Mouse (Mus musculus): Measurements from ENCODE around the gene Hes5. TPM values are rescaled to one million over a fixed set of nuclear protein-coding genes. Genes with fewer than 3 reads are reported as not detected.

The Hes5 gene
- polyA plus RNA-seq, 2 experiments, result 0.04 TPM; not detected in 1

DNA sequence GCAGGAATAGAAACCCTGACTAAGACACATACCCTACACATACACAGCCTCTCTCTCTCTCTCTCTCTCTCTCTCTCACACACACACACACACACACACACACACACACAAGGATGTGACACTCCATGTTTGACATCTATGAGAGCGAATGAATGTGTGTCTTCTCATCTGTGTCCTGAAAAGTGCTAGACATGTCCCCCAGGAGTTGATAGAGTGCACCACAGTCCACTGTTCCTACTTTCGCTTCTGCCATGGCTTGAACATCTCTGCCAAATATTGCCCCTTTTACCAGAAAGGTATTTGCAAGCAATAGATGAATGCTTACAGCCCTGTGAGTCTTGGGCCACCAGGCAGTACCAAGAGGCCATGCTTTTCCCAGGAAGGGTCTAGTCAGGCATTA lies 20.6 kb upstream of the Hes5 start:
- no peak for DNase-seq (ENCODE audit: low read depth in 3 of 3, low spot score in 3 of 3)
- Histone ChIP-seq H3K27ac (no peak overlapping the region), H3K36me3 (replicated peaks; ENCODE audit: control insufficient read depth, insufficient read depth, low read depth) (no peaks in the 10 kb centered on the region), H3K4me1 (replicated peaks; ENCODE audit: control insufficient read depth in 2 of 2, insufficient read depth in 2 of 2, low read length in 1 of 2) (peaks cover 5 to 6% of the 10 kb centered on the region in 2 experiments), H3K4me3 (ENCODE audit: insufficient read depth in 1 of 2, low read depth in 2 of 2, low read length in 2 of 2) (no peak overlapping the region), H3K27me3 (ENCODE audit: control insufficient read depth, insufficient read depth, low read length) (no peaks in the 10 kb centered on the region; the same call in 1 of the 2 replicates), H3K9me3 (ENCODE audit: control insufficient read depth, low read length) (no peaks in the 10 kb centered on the region), H3K4me2 (ENCODE audit: low read depth) (no peak overlapping the region), H3K9ac (replicated peaks) (no peak overlapping the region)
- 68% methylated on average over 2 of the region's 2 CpGs for WGBS (ENCODE audit: insufficient replicate concordance)
- ATAC-seq (ENCODE audit: insufficient read depth), result no peak
- TF ChIP-seq EP300 (IDR thresholded peaks at IDR 0.05; ENCODE audit: low read depth) (no peak), CTCF (IDR thresholded peaks at IDR 0.05; ENCODE audit: low read depth) (no peak)

DNA sequence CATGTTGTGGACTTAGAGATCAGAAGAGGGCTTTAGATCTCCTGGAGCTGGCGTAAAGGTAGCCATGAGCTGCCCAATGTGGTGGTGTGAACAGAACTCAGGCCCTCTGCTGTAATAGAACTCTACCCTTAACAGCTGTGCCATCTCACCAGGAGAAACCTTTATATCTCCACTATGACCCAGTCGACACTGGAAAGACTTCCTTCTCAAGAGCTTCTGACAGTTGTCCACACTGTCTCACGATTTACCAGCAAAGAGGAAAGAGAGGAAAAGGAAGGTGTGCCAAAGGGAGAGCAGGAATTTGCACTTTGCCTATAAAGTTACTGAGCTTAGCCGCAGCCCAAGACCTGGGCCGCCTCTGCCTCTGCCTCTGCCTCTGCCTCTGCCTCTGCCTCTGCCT lies 18.9 kb upstream of the Hes5 start:
- 77% methylated on average over 5 of the region's 5 CpGs for WGBS (ENCODE audit: insufficient replicate concordance)
- no peak overlapping the region for H3K4me2 ChIP-seq (ENCODE audit: low read depth)
- H3K4me3 ChIP-seq (ENCODE audit: insufficient read depth in 1 of 2, low read depth in 2 of 2, low read length in 2 of 2), result no peak overlapping the region
- peaks cover 5 to 7% of the 10 kb centered on the region in 2 experiments for H3K4me1 ChIP-seq (replicated peaks; ENCODE audit: control insufficient read depth in 2 of 2, insufficient read depth in 2 of 2, low read length in 1 of 2)
- DNase-seq (ENCODE audit: low read depth in 3 of 3, low spot score in 3 of 3), result no peak
- no peak overlapping the region for H3K27ac ChIP-seq
- ATAC-seq (ENCODE audit: insufficient read depth), result no peak
- H3K27me3 ChIP-seq (ENCODE audit: control insufficient read depth, insufficient read depth, low read length), result peaks cover 4% of the 10 kb centered on the region
- no peaks in the 10 kb centered on the region for H3K9me3 ChIP-seq (ENCODE audit: control insufficient read depth, low read length)
- no peak overlapping the region for H3K9ac ChIP-seq (replicated peaks)
- TF ChIP-seq CTCF (IDR thresholded peaks at IDR 0.05; ENCODE audit: low read depth) (no peak), EP300 (IDR thresholded peaks at IDR 0.05; ENCODE audit: low read depth) (no peak)
- no peaks in the 10 kb centered on the region for H3K36me3 ChIP-seq (replicated peaks; ENCODE audit: control insufficient read depth, insufficient read depth, low read depth)

- Histone ChIP-seq H3K27me3 (ENCODE audit: control insufficient read depth, insufficient read depth, low read length) (peaks cover 4% of the 10 kb centered on the region), H3K36me3 (replicated peaks; ENCODE audit: control insufficient read depth, insufficient read depth, low read depth) (no peaks in the 10 kb centered on the region), H3K4me3 (ENCODE audit: insufficient read depth in 1 of 2, low read depth in 2 of 2, low read length in 2 of 2) (no peak overlapping the region), H3K9ac (replicated peaks) (no peak overlapping the region), H3K9me3 (ENCODE audit: control insufficient read depth, low read length) (no peaks in the 10 kb centered on the region), H3K27ac (no peak overlapping the region), H3K4me2 (ENCODE audit: low read depth) (no peak overlapping the region), H3K4me1 (replicated peaks; ENCODE audit: control insufficient read depth in 2 of 2, insufficient read depth in 2 of 2, low read length in 1 of 2) (peaks cover 5 to 7% of the 10 kb centered on the region in 2 experiments)
- no peak for DNase-seq (ENCODE audit: low read depth in 3 of 3, low spot score in 3 of 3)
- 75% methylated on average over 10 of the region's 10 CpGs for WGBS (ENCODE audit: insufficient replicate concordance)
- no peak for TF ChIP-seq CTCF (IDR thresholded peaks at IDR 0.05; ENCODE audit: low read depth)
- TF ChIP-seq EP300 (IDR thresholded peaks at IDR 0.05; ENCODE audit: low read depth), result no peak
- no peak for ATAC-seq (ENCODE audit: insufficient read depth)
Observed at GRCm38 (mm10) chr4:154942632-154943322, 17.9 kb upstream of the Hes5 start.

DNA sequence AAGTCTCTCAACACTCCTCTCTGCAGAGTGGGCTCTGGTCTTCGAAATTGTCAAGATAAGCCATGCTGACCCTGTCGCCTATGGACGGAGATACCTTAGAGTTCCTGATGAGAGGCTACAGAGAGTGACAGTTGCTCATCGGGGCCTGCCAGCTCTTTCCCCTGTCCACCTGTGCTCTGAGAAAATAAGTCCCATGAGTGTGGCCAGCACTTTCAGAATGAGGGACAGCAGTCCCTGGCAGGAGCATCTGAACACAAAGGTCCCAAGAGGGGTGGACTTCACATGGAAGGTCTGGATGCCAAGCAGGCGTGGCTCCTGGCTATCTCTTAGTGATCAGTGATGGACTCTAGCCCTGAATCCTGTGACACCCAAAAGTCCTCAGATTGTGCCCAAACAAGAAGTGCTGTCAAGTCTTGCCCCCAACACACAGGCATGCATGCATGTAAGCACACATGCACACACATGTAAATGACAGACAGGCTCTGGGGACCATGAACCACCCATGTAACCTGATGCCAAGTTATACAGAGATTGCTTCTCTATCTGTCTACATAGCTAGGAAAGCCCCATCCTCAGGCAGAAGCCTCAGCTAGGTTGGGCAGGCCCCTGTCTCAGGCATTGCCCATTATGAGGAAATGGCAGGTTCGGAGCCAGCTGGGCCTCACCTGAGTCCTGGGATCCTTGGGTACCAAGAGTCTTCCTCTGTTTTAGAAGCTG lies 17.2 kb upstream of the Hes5 start:
- 71% methylated on average over 6 of the region's 6 CpGs for WGBS (ENCODE audit: insufficient replicate concordance)
- ATAC-seq (ENCODE audit: insufficient read depth) (no peak), DNase-seq (ENCODE audit: low read depth in 3 of 3, low spot score in 3 of 3) (no peak)
- no peak overlapping the region for H3K4me3 ChIP-seq (ENCODE audit: insufficient read depth in 1 of 2, low read depth in 2 of 2, low read length in 2 of 2)
- TF ChIP-seq CTCF (IDR thresholded peaks at IDR 0.05; ENCODE audit: low read depth) (no peak), EP300 (IDR thresholded peaks at IDR 0.05; ENCODE audit: low read depth) (no peak)
- peaks cover 8% of the 10 kb centered on the region for H3K27me3 ChIP-seq (ENCODE audit: control insufficient read depth, insufficient read depth, low read length)
- H3K27ac ChIP-seq, result peak overlapping the region; percentile 44
- H3K9ac ChIP-seq (replicated peaks), result peak overlapping the region; percentile 34
- no peaks in the 10 kb centered on the region for H3K36me3 ChIP-seq (replicated peaks; ENCODE audit: control insufficient read depth, insufficient read depth, low read depth)
- H3K4me1 ChIP-seq (replicated peaks; ENCODE audit: control insufficient read depth in 2 of 2, insufficient read depth in 2 of 2, low read length in 1 of 2), result peaks cover 5 to 7% of the 10 kb centered on the region in 2 experiments
- no peak overlapping the region for H3K4me2 ChIP-seq (ENCODE audit: low read depth)
- no peaks in the 10 kb centered on the region for H3K9me3 ChIP-seq (ENCODE audit: control insufficient read depth, low read length)

DNA sequence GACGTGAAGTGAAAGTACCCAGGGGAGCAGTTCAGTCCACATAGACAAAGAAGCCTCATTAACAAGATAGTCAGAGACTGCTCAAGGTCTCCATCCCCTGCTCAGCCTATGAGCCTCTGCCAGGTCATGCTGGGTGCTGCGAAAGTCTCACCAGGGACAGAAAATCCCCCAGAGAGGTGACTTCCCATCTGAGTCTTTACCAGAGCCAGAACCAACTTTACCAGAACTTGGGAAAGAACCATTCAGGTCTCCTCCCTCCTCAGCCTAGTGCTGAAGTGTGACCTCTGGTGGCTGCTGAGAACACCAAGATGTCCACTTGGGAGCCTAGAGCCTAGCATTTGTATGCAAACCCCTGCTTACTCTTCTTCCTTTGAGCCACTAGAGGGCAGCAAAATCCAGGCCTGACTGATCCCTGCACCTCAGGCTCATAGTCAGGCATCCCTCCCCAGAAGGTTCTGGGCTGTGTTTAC lies 16.6 kb upstream of the Hes5 start:
- peak overlapping the region; percentile 44 for H3K27ac ChIP-seq
- TF ChIP-seq CTCF (IDR thresholded peaks at IDR 0.05; ENCODE audit: low read depth) (peak; percentile 99), EP300 (IDR thresholded peaks at IDR 0.05; ENCODE audit: low read depth) (peak; percentile 45)
- ATAC-seq (ENCODE audit: insufficient read depth) (peak; percentile 84), DNase-seq (ENCODE audit: low read depth in 3 of 3, low spot score in 3 of 3) (peak; percentile 87 to 88 (median 88))
- peaks cover 15% of the 10 kb centered on the region for H3K27me3 ChIP-seq (ENCODE audit: control insufficient read depth, insufficient read depth, low read length)
- 17% methylated on average over 2 of the region's 2 CpGs for WGBS (ENCODE audit: insufficient replicate concordance)
- H3K4me2 ChIP-seq (ENCODE audit: low read depth), result no peak overlapping the region
- H3K4me3 ChIP-seq (ENCODE audit: insufficient read depth in 1 of 2, low read depth in 2 of 2, low read length in 2 of 2), result no peak overlapping the region
- H3K4me1 ChIP-seq (replicated peaks; ENCODE audit: control insufficient read depth in 2 of 2, insufficient read depth in 2 of 2, low read length in 1 of 2), result peaks cover 5 to 7% of the 10 kb centered on the region in 2 experiments
- no peaks in the 10 kb centered on the region for H3K36me3 ChIP-seq (replicated peaks; ENCODE audit: control insufficient read depth, insufficient read depth, low read depth)
- no peaks in the 10 kb centered on the region for H3K9me3 ChIP-seq (ENCODE audit: control insufficient read depth, low read length)
- H3K9ac ChIP-seq (replicated peaks), result peak overlapping the region; percentile 34
